ENCODE assay signal across 1 mouse cellular context in the genomic region with DNA sequence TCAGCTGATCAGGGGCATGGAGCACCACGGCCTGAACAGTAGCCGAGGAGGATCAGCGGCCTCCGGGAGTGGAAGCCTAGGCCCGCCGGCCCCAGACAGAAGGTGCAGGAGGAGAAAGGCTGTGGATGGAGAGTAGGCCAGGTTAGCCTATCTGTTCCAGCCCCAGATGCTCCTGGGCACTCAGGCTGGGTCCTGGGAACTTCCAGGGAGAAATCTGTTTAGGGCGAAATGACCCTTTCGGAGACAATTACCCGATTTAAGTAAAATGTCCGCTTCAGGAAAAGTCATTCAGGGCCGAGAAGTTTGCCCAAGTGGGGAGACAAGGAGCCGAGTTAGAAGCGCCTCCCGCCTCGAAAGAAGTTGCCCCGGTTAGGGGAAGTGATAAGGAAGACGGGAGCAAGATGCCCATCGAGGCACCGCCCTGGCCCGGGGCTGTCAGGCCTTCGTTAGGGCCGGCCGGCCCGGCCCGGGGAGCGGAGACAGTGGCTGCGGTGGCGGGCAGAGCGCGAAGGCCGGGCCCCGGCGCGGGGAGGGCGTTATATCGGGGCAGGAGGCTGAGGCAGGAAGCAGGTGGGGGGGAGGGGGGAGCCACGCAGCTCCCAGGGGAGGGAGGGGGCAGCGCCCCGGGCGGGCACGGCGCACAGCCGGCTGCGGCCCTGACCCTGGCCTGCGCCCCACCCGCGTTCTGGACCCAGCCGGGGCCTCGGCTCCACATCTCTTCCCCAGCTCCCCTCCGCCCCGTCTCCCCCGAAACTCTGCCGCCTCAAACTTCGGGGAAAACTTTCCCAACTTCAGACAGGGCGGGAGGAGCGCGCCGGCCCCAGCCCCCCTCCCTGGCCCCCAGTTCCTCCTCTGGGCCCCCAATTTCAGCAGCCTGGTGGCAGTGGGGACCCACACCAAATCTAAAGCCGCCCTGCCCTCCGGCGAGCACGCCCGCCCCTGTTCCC.
TF ChIP-seq lines count a peak whose summit lies in the region.

No protein-coding gene starts in this region.

TF ChIP-seq in CH12.LX, 34 proteins besides CTCF, POLR2A, EP300 and RAD21:
- TF ChIP-seq USF2 (conservative IDR thresholded peaks at IDR 0.05; ENCODE audit: low read depth, low read length) (no peak), POLR2AphosphoS2 (IDR thresholded peaks at IDR 0.05; ENCODE audit: low read depth, low read length) (no peak), IRF4 (IDR thresholded peaks at IDR 0.05; ENCODE audit: low read depth, low read length) (no peak), NELFE (IDR thresholded peaks at IDR 0.05; ENCODE audit: low read depth, low read length) (0 out of 2 replicates have a peak, but pooled peaks have one; percentile 8), ZMIZ1 (IDR thresholded peaks at IDR 0.05; ENCODE audit: low read depth, low read length) (no peak), MAFK (IDR thresholded peaks at IDR 0.05; ENCODE audit: insufficient replicate concordance, low read length) (no peak), PAX5 (IDR thresholded peaks at IDR 0.05; ENCODE audit: low read length) (no peak), TBP (conservative IDR thresholded peaks at IDR 0.05; ENCODE audit: low read depth, low read length) (no peak), JUND (conservative IDR thresholded peaks at IDR 0.05; ENCODE audit: low read depth, low read length) (no peak), CHD2 (IDR thresholded peaks at IDR 0.05; ENCODE audit: low read length) (no peak), JUN (IDR thresholded peaks at IDR 0.05; ENCODE audit: insufficient read depth, low read depth, low read length) (no peak), TCF12 (IDR thresholded peaks at IDR 0.05; ENCODE audit: low read depth, low read length) (peak; percentile 16; the same call in 1 of the 2 replicates), E2F4 (IDR thresholded peaks at IDR 0.05; ENCODE audit: insufficient replicate concordance, low read depth, low read length) (no peak), BHLHE40 (IDR thresholded peaks at IDR 0.05; ENCODE audit: low read depth, low read length) (no peak), UBTF (IDR thresholded peaks at IDR 0.05; ENCODE audit: low read depth, low read length) (peak; percentile 38; the same call in 1 of the 2 replicates), GABPA (IDR thresholded peaks at IDR 0.05; ENCODE audit: insufficient replicate concordance, low read depth, low read length) (no peak), SIN3A (IDR thresholded peaks at IDR 0.05; ENCODE audit: low read length) (no peak; the same call in 1 of the 2 replicates), MXI1 (IDR thresholded peaks at IDR 0.05; ENCODE audit: low read depth, low read length) (peak; percentile 52; the same call in 1 of the 2 replicates), MAZ (IDR thresholded peaks at IDR 0.05; ENCODE audit: low read depth, low read length) (no peak), MYC (IDR thresholded peaks at IDR 0.05; ENCODE audit: low read depth, low read length) (no peak), ZC3H11A (IDR thresholded peaks at IDR 0.05; ENCODE audit: low read depth, low read length) (no peak), MAX (IDR thresholded peaks at IDR 0.05; ENCODE audit: low read length) (no peak), ZKSCAN1 (IDR thresholded peaks at IDR 0.05; ENCODE audit: borderline replicate concordance, low read depth, low read length) (no peak), ELF1 (IDR thresholded peaks at IDR 0.05; ENCODE audit: low read depth, low read length) (peak; percentile 41; the same call in 1 of the 2 replicates), HCFC1 (IDR thresholded peaks at IDR 0.05; ENCODE audit: low read depth, low read length) (no peak), CHD1 (IDR thresholded peaks at IDR 0.05; ENCODE audit: low read depth, low read length) (0 out of 2 replicates have a peak, but pooled peaks have one; percentile 36), KAT2A (IDR thresholded peaks at IDR 0.05; ENCODE audit: insufficient replicate concordance, low read length) (no peak)
